Mouse (Mus musculus) testis, adult 2 months (tissue): Measurements from ENCODE around the gene Serpine1.

Experiments
- CTCF ChIP-seq: fragments of 200-500 bp; IDR thresholded peaks from 2 replicates; pipeline ENCODE4 v1.5.1; 2012; ENCODE audit warnings: low read depth, mild to moderate bottlenecking, inconsistent platforms, low read length, moderate library complexity; ENCODE audit not compliant: control insufficient read depth, insufficient read depth, insufficient replicate concordance
- POLR2A ChIP-seq: fragments of 200-500 bp; IDR thresholded peaks from 2 replicates; pipeline ENCODE4 v1.6.1; 2012; ENCODE audit warnings: low read depth, mild to moderate bottlenecking, inconsistent platforms, low read length, moderate library complexity; ENCODE audit not compliant: control insufficient read depth

GRCm38 (mm10) chr5:137072079-137072960, at the start of gene Serpine1:
- TF ChIP-seq POLR2A (no peak), CTCF (no peak)
